Mouse (Mus musculus) heart, adult 2 months (tissue): ENCODE data around the gene Mgarp. TPM values are rescaled to one million over a fixed set of nuclear protein-coding genes. Genes with fewer than 3 reads are reported as not detected.
"Not testable (repeated sequence)": the region's sequence is repeated elsewhere in the genome, so short reads cannot be mapped to it uniquely, and the experiment has no call there.

Experiments
- DNase-seq, 2 experiments: peaks; one replicate each; pipeline ENCODE4 v3.0.0; 2021
- H3K27ac ChIP-seq: fragments of 200-600 bp; 2 replicates; pipeline ENCODE4 v1.8.1; 2022
- H3K27me3 ChIP-seq: fragments of 200-500 bp; 2 replicates; pipeline ENCODE4 v1.6.1; 2012; ENCODE audit warnings: mild to moderate bottlenecking, low read length, inconsistent platforms, mixed read lengths; ENCODE audit not compliant: control insufficient read depth, insufficient read depth
- H3K36me3 ChIP-seq: fragments of 200-500 bp; 2 replicates; pipeline ENCODE4 v1.6.1; 2012; ENCODE audit warnings: low read length, inconsistent platforms; ENCODE audit not compliant: control insufficient read depth, insufficient read depth
- H3K4me1 ChIP-seq: fragments of 200-500 bp; 2 replicates; pipeline ENCODE4 v1.6.1; 2011; ENCODE audit warnings: low read length; ENCODE audit not compliant: control insufficient read depth, insufficient read depth
- H3K4me3 ChIP-seq: fragments of 200-600 bp; 2 replicates; pipeline ENCODE4 v1.8.1; 2022
- H3K79me2 ChIP-seq: fragments of 200-500 bp; replicated peaks from 2 replicates; pipeline ENCODE4 v1.6.1; 2012; ENCODE audit warnings: mild to moderate bottlenecking, inconsistent platforms, low read length, moderate library complexity, mixed read lengths; ENCODE audit not compliant: control insufficient read depth, insufficient read depth
- H3K9ac ChIP-seq: fragments of 200-500 bp; 2 replicates; pipeline ENCODE4 v1.6.1; 2012; ENCODE audit warnings: low read depth, mild to moderate bottlenecking, control low read depth, inconsistent platforms, low read length, mixed read lengths
- CTCF ChIP-seq: fragments of 200-600 bp; IDR thresholded peaks from 2 replicates; pipeline ENCODE4 v1.8.1; 2022; ENCODE audit warnings: antibody characterized with exemption, mild to moderate bottlenecking, moderate library complexity
- EP300 ChIP-seq: fragments of 200-500 bp; IDR thresholded peaks from 2 replicates; pipeline ENCODE4 v1.6.1; 2011; ENCODE audit warnings: low read depth, low read length, control low read depth; ENCODE audit not compliant: insufficient read depth
- POLR2A ChIP-seq: fragments of 200-500 bp; IDR thresholded peaks from 2 replicates; pipeline ENCODE4 v1.6.1; 2011; ENCODE audit warnings: mild to moderate bottlenecking, low read depth, low read length, control low read depth; ENCODE audit not compliant: insufficient read depth
- WGBS: fragments of 180-500 bp; shearing (Covaris S2); methylation state at CpG from one replicate; pipeline ENCODE4 v1.1.7; 2018; 5-methylcytosine and 5-hydroxymethylcytosine counted together
- intact Hi-C: fragments of 180-260 bp; cut with DNase I; formaldehyde crosslinking; loops from one replicate; pipeline ENCODE4 v1.15.1; 2025
- polyA plus RNA-seq: library from polyadenylated mRNA; depleted of rRNA; stranded (reverse); fragments of >200 nt; gene quantifications from 2 replicates; pipeline ENCODE4 v1.2.3, GENCODE M21; 2012
- total RNA-seq, 2 experiments: library from RNA; stranded (reverse); gene quantifications; 2 replicates each; pipeline ENCODE4 v1.2.3; 2021

Gene Mgarp
- total and polyA plus RNA-seq, 3 experiments: 0.12 to 0.70 TPM; not detected in 1

DNA sequence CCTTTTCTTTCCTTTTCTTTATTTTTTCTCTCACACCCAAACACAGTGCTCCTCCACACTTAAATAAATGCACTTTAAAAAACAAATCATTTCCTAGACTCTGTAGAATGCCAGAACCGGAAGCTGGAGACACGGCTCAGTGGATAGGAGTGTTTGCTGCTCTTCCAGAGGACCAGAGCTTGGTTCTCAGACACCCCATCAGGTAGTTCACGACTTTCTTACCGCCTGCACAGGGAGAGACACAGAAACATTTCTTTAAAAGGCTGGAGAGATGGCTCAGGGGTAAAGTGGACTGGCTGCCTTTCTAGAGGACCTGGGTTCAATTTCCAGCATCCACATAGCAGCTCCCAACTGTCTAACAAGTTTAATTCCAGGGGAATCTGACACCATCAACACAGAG, 3.0 kb upstream of the Mgarp start:
- no peak overlapping the region for H3K9ac ChIP-seq
- H3K36me3 ChIP-seq: no peaks in the 10 kb centered on the region
- TF ChIP-seq EP300 (no peak), CTCF (no peak), POLR2A (no peak)
- no peak overlapping the region for H3K27ac ChIP-seq
- no peak for DNase-seq
- H3K79me2 ChIP-seq: no peaks in the 10 kb centered on the region
- H3K4me3 ChIP-seq: no peak overlapping the region
- 45% methylated on average over 4 of the region's 4 CpGs for WGBS
- H3K27me3 ChIP-seq: no peaks in the 10 kb centered on the region
- intact Hi-C loops: no loop called here
- H3K4me1 ChIP-seq: no peaks in the 10 kb centered on the region

DNA sequence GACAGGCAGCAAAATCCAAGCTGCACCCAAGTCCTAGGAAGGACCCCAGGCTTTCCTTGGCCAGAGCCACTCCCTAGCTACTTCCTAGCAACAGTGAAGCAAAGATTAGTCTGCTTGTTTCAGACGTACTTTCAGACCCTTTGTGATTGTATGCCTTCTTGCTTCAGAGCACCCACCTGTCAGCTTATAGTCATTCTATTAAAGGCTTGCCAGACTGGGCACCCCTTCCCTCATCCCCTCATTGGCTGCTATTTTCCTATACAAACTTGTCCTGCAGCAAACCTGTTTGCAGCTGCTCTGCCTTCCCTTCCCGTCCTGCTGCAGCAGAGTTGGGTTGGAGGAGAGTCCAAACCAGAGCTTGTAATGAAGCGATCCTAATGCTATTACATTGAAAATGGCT, 2.1 kb upstream of the Mgarp start:
- DNase-seq: no peak
- intact Hi-C loops: no loop called here
- no peaks in the 10 kb centered on the region for H3K4me1 ChIP-seq
- no peak overlapping the region for H3K4me3 ChIP-seq
- no peaks in the 10 kb centered on the region for H3K79me2 ChIP-seq
- no peaks in the 10 kb centered on the region for H3K27me3 ChIP-seq
- H3K27ac ChIP-seq: no peak overlapping the region
- H3K36me3 ChIP-seq: no peaks in the 10 kb centered on the region
- H3K9ac ChIP-seq: no peak overlapping the region
- TF ChIP-seq EP300: no peak
- no peak for TF ChIP-seq POLR2A
- TF ChIP-seq CTCF: no peak
- WGBS: 45% methylated on average over 3 of the region's 3 CpGs

DNA sequence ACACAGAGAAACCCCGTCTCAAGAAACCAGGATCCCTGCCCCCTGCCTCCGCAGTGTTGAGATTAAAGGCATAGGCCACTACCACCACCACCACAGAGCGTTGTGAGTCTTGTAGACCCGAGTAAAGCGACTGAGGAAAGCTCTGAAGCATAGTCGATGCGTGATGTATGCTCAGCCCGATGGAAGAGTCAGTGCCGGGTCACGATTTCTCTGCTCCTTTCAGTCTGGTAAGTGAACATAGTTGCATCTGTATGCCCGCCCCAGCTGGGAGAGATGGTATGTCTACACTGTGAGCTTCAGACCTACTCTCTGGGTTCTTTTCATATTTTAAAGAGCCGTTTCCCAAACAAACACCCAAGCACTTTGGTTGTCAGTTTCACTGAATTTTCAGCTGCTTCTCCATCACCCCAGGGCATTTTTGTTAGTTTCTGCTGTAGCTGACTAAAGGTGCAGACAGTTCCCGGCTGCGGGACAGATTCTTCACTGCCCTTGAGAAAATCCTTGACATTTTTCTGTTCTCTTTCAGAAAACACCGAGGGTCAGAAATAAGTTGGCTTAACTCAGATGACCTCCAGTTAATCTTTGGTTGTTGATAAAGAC, 1.3 kb upstream of the Mgarp start:
- Histone ChIP-seq H3K4me1 (no peaks in the 10 kb centered on the region), H3K9ac (no peak overlapping the region), H3K27me3 (no peaks in the 10 kb centered on the region), H3K79me2 (no peaks in the 10 kb centered on the region), H3K4me3 (no peak overlapping the region), H3K36me3 (no peaks in the 10 kb centered on the region), H3K27ac (no peak overlapping the region)
- 79% methylated on average over 15 of the region's 15 CpGs for WGBS
- intact Hi-C loops: loop anchor here (2.0 kb wide), 1 partner anchor 19 kb away; no protein-coding TSS in a partner anchor
- DNase-seq: no peak
- TF ChIP-seq POLR2A: no peak
- TF ChIP-seq EP300: no peak
- no peak for TF ChIP-seq CTCF

DNA sequence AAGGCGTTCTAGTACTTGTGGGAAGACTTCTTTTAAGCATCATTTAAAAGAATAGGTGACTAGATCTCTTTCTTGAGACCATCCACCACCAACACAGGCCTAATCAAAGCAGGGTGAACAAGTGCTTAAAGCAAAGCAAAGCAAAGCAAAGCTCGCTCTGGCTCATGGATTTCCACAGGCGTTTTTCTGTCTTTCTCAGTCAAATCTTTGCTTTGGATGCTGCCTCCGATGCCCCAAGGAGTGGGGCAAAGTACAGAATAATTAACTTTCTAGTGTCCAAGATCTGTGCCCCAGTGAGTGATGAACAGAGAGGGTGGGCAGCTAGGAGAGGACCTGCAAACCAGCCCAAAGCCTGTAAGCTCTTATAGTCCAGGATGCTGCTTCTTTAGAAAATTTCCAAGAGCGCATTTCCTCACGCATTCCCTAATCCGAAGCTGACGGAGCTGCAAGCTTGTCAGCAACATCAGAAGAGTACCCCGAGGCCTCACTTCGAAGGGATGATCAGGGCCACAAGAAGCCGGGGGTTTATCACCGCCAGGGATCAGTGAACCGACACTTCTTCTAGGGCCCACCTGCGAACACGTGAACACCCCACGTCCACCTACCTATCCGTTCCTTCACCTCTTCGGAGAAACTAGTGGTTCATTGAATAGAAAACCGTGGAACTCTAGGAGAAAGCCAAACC, 935 bp downstream of the Mgarp start:
- H3K4me1 ChIP-seq: no peaks in the 10 kb centered on the region
- TF ChIP-seq POLR2A (no peak), EP300 (no peak), CTCF (no peak)
- H3K4me3 ChIP-seq: no peak overlapping the region
- 66% methylated on average over 19 of the region's 19 CpGs for WGBS
- no peaks in the 10 kb centered on the region for H3K27me3 ChIP-seq
- no peaks in the 10 kb centered on the region for H3K79me2 ChIP-seq
- intact Hi-C loops: loop anchor here (2.0 kb wide), 1 partner anchor 17 kb away; no protein-coding TSS in a partner anchor
- no peaks in the 10 kb centered on the region for H3K36me3 ChIP-seq
- no peak overlapping the region for H3K27ac ChIP-seq
- H3K9ac ChIP-seq: no peak overlapping the region
- DNase-seq: no peak

DNA sequence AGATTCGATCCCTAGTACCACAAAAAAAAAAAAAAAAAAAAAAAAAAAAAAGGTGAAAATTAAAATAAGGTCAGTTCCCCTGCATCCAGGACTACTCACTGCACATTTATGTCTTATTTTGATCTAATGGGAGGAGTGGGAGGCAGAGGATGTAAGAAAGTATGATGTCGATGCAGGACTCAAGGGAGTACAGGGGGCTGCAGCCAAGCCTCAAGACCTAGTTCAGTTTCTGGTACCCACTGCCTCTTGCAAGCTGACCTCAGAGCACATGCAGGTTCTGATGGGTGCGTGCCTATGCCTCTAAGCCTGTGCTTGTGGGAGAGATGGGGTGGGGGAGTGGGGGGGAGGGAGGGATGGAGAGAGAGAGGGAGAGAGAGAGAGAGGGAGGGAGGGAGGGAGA, 1.7 kb downstream of the Mgarp start:
- whole genome bisulfite sequencing: 81% methylated on average over 3 of the region's 3 CpGs
- intact Hi-C loops: no loop called here

DNA sequence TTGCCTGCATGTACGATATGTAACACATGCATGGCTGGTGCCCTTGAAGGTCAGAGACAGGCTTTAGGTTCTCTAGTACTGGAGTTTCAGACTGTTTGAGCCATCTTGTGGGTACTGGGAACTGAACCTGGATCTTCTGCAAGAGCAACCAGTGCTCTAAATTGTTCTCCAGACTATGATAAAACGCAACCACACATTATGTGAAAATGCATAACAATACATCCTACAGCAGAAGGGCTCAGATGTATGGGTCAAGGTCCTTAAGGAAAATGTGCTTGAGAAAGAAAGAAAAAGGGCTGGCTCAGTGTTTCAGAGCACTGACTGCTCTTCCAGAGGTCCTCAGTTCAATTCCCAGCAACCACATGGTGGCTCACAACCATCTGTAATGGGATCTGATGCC, 2.9 kb downstream of the Mgarp start:
- no peak for TF ChIP-seq CTCF
- TF ChIP-seq POLR2A: no peak
- no peak for TF ChIP-seq EP300
- no peaks in the 10 kb centered on the region for H3K79me2 ChIP-seq
- H3K36me3 ChIP-seq: no peaks in the 10 kb centered on the region
- H3K27me3 ChIP-seq: no peaks in the 10 kb centered on the region
- H3K27ac ChIP-seq: no peak overlapping the region
- H3K4me1 ChIP-seq: no peaks in the 10 kb centered on the region
- H3K9ac ChIP-seq: no peak overlapping the region
- WGBS: 96% methylated on average over 2 of the region's 2 CpGs
- no peak for DNase-seq
- intact Hi-C loops: no loop called here
- no peak overlapping the region for H3K4me3 ChIP-seq

More for the DNA sequence above, 1.7 kb downstream of the Mgarp start:
- Histone ChIP-seq H3K9ac (no peak overlapping the region), H3K27ac (no peak overlapping the region), H3K79me2 (no peaks in the 10 kb centered on the region), H3K36me3 (no peaks in the 10 kb centered on the region), H3K4me3 (no peak overlapping the region), H3K4me1 (no peaks in the 10 kb centered on the region), H3K27me3 (no peaks in the 10 kb centered on the region)
- no peak for DNase-seq
- TF ChIP-seq CTCF: no peak
- no peak for TF ChIP-seq EP300
- TF ChIP-seq POLR2A: no peak

DNA sequence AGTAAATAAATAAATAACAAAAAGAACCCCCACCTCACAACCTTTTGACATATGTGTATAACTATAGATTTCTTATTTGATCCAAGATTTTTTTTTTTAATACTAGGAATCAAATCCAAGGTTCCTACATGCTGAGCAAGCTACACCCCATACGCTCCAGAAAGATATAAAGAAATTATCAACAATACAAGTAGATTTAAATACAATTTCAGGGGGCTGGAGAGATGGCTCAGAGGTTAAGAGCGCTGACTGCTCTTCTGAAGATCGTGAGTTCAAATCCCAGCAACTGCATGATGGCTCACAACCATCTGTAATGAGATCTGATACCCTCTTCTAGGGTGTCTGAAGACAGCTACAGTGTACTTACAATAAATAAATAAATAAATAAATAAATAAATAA, 3.5 kb downstream of the Mgarp start:
- H3K36me3 ChIP-seq, intact Hi-C loops, H3K4me1 ChIP-seq, H3K9ac ChIP-seq, H3K4me3 ChIP-seq, H3K79me2 ChIP-seq, H3K27me3 ChIP-seq, H3K27ac ChIP-seq, DNase-seq: not testable (repeated sequence)
- WGBS: 93% methylated on average over 3 of the region's 3 CpGs
